Mouse (Mus musculus) cortical plate, adult 2 months (tissue): ENCODE data around the gene Mcu. TPM values are rescaled to one million over a fixed set of nuclear protein-coding genes. Genes with fewer than 3 reads are reported as not detected.

Experiments
- H3K27ac ChIP-seq: fragments of 200-500 bp; 2 replicates; pipeline ENCODE4 v1.5.1; 2012; ENCODE audit warnings: low read length, control low read depth, inconsistent platforms; ENCODE audit not compliant: insufficient read depth
- H3K4me1 ChIP-seq: fragments of 200-500 bp; 2 replicates; pipeline ENCODE4 v1.6.1; 2011; ENCODE audit warnings: low read length; ENCODE audit not compliant: control insufficient read depth, insufficient read depth
- H3K4me3 ChIP-seq: fragments of 200-500 bp; 2 replicates; pipeline ENCODE4 v1.5.1; 2011; ENCODE audit warnings: mild to moderate bottlenecking, low read length, control low read depth; ENCODE audit not compliant: insufficient read depth
- CTCF ChIP-seq: fragments of 200-500 bp; IDR thresholded peaks from 2 replicates; pipeline ENCODE4 v1.5.1; 2011; ENCODE audit warnings: mild to moderate bottlenecking, control low read depth, low read length; ENCODE audit not compliant: insufficient read depth; ENCODE audit errors: extremely low read depth
- POLR2A ChIP-seq: fragments of 200-500 bp; IDR thresholded peaks from 2 replicates; pipeline ENCODE4 v1.6.1; 2011; ENCODE audit warnings: mild to moderate bottlenecking, low read length, control low read depth; ENCODE audit not compliant: insufficient read depth; ENCODE audit errors: extremely low read depth
- polyA plus RNA-seq: library from polyadenylated mRNA; depleted of rRNA; stranded (reverse); fragments of >200 nt; gene quantifications from 2 replicates; pipeline ENCODE4 v1.2.3, GENCODE M21; 2012; rRNA removed

Gene Mcu
- polyA plus RNA-seq, 1 experiment = 21.5 TPM

DNA sequence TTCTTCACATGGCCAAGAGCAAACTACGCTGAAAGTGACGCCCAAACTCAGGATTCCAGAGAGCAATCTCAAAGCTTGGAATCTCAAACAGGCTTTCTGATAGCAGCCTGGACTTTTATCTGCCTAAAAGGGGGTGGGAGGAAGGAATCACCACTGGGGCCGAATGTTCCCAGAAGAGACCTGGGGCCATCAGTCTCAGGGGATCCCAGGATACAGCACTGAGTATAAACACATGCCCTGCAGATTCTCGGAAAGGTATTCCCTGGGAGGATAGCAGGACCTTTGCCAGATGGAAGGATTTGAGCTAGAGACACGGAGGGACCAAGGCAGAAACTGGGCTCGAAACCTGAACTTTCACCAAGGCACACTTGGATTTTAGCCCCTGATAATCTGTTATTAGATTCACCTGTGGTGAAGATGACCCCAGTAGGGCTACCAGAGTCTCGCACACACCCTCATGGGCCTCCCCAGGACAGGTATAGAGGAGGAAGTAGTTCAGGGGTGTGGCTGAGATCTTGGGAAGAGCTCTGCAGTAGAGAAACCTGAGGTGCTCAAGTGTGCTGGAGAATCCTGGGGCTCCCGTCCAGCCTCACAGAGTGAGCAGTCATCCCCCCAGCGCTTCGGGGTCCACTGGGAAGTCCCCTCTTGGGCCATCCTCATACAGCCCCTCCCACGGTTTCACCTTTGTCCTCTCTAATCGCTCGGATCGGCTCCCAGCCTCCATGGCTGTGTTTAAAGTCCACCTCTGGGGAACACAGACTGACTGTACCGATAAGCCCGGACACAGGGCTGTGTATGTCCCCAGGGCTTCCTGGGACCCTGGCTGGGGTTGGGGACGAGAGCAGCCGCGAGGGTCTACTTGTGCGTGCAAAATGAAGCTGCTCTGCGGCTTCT is 213.3 kb downstream of the Mcu start, which contains the start of gene Pla2g12b:
Gene Pla2g12b, plus strand, starts transcription at position 762 of the 894 bp plus-strand sequence.
- Histone ChIP-seq H3K4me3 (no peak within 1 kb of the TSS), H3K4me1 (no peaks in the 10 kb centered on the region), H3K27ac (no peak within 1 kb of the TSS)
- TF ChIP-seq CTCF = no peak
- no peak for TF ChIP-seq POLR2A

Other genes starting within 250 kb of the Mcu start
- gene Gm10273, start 221.1 kb downstream of the Mcu start, polyA plus RNA-seq = 15.8 and 18.4 TPM in 2 replicates
- gene Pla2g12b, start 213.0 kb downstream of the Mcu start, polyA plus RNA-seq = not detected in 2 replicates
- gene Oit3, start 174.9 kb downstream of the Mcu start, polyA plus RNA-seq = 0.10 and 0.13 TPM in 2 replicates
- not detected in 2 replicates for gene Gm10322, start 629 bp downstream of the Mcu start, polyA plus RNA-seq
- 120 and 144 TPM in 2 replicates for gene Micu1, start 85.8 kb upstream of the Mcu start, polyA plus RNA-seq